Mouse (Mus musculus) hindbrain, postnatal 0 days (tissue): ENCODE data around the gene Ccdc60. TPM values are rescaled to one million over a fixed set of nuclear protein-coding genes. Genes with fewer than 3 reads are reported as not detected.

Experiments used
- ATAC-seq: fragments of 200-750 bp; cut with Nextera tagmentation; 2 replicates; pipeline ENCODE4 v1.8.0; 2017; ENCODE audit warnings: mild to moderate bottlenecking, moderate TSS enrichment, moderate library complexity
- DNase-seq: peaks from one replicate; pipeline ENCODE4 v3.0.0-alpha.2; 2015; ENCODE audit warnings: low spot score
- H3K27ac ChIP-seq: fragments of 300-500 bp; sonication (generic); 2 replicates; pipeline ENCODE4 v1.5.1; 2014; ENCODE audit warnings: mild to moderate bottlenecking
- H3K27me3 ChIP-seq: fragments of 300-500 bp; sonication (generic); 2 replicates; pipeline ENCODE4 v1.6.1; 2014; ENCODE audit warnings: low read length, mixed read lengths; ENCODE audit not compliant: insufficient read depth
- H3K36me3 ChIP-seq: fragments of 300-500 bp; sonication (generic); 2 replicates; pipeline ENCODE4 v1.6.1; 2014; ENCODE audit warnings: low read length, mixed read lengths; ENCODE audit not compliant: insufficient read depth
- H3K4me1 ChIP-seq: fragments of 300-500 bp; sonication (generic); 2 replicates; pipeline ENCODE4 v1.6.1; 2014; ENCODE audit warnings: antibody characterized with exemption, low read length, mixed read lengths; ENCODE audit not compliant: insufficient read depth
- H3K4me2 ChIP-seq: fragments of 300-500 bp; sonication (generic); 2 replicates; pipeline ENCODE4 v1.6.1; 2014; ENCODE audit warnings: low read depth, mild to moderate bottlenecking, low read length, moderate library complexity, mixed read lengths
- H3K4me3 ChIP-seq: fragments of 300-500 bp; sonication (generic); 2 replicates; pipeline ENCODE4 v1.5.1; 2014; ENCODE audit warnings: low read length
- H3K9ac ChIP-seq: fragments of 300-500 bp; sonication (generic); replicated peaks from 2 replicates; pipeline ENCODE4 v1.6.1; 2014; ENCODE audit warnings: mild to moderate bottlenecking, low read length, moderate library complexity, mixed read lengths
- H3K9me3 ChIP-seq: fragments of 300-500 bp; sonication (generic); 2 replicates; pipeline ENCODE4 v1.6.1; 2016; ENCODE audit warnings: low read length, mixed read lengths
- CTCF ChIP-seq: IDR thresholded peaks from 2 replicates; pipeline ENCODE4 v1.5.1; 2016; ENCODE audit warnings: antibody characterized with exemption, control low read depth, low read depth
- WGBS: fragments of 180-500 bp; shearing (Covaris S2); extraction: QIAGEN DNeasy Blood & Tissue Kit; methylation state at CpG from one replicate; pipeline ENCODE4 v1.1.7; 2014; 5-methylcytosine and 5-hydroxymethylcytosine counted together
- polyA plus RNA-seq: library from polyadenylated mRNA; unstranded; fragments of >200 nt; fragmentation: Nextera tagmentation; extraction: Ambion mirVana; gene quantifications from 2 replicates; pipeline ENCODE4 v1.2.1, GENCODE M21; 2015
- total RNA-seq: library from RNA; depleted of rRNA; stranded (reverse); fragments of >200 nt; gene quantifications from 2 replicates; pipeline ENCODE4 v1.2.3, GENCODE M21; 2014; rRNA removed

Gene Ccdc60
- total RNA-seq (0.73 and 0.79 TPM in 2 replicates), polyA plus RNA-seq (2.3 and 2.7 TPM in 2 replicates)

DNA sequence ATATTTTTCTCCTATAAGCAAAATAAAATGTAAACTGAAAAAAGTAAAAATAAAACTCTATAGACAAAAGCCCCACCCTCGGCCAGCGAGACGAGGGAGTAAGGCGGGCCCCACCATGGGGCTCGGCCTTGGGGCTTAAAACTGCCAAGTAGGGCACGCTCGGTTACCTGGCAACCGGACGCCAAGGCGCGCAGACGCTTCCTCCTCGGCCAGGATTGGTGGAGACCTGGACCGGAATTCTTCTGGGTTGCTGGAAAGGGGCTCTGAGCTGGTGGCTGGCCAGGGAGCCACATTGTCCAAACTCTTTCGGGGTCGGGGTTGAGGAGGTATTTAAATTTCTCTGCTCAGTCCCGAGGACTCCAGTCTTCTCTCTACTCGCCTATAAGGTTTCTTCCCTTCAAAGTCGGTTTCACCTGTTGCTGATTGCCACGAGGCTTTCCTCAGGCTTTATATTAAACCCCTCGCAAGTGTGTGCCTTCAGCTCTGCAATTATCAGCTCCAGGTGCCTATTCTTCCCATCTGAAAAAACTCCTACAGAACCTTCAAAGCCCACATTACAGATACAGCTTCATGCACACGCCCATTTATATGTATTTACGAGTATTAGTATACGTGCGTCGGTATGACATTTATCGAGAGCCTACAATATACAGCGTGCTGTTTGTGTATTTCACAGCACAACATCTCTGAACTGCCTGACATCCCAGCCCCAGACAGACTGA is at the start of gene Ccdc60:
Gene Ccdc60 (minus strand): TSS at position 137 of the 722 bp plus-strand sequence.
- no peaks in the 10 kb centered on the region for H3K36me3 ChIP-seq
- 0 out of 2 replicates have a peak within 1 kb of the TSS, but pooled peaks have one; percentile 7 for H3K4me3 ChIP-seq
- H3K27ac ChIP-seq = no peak within 1 kb of the TSS
- peak within 1 kb of the TSS; percentile 47 for H3K4me2 ChIP-seq
- no peaks in the 10 kb centered on the region for H3K27me3 ChIP-seq
- peaks cover 15% of the 10 kb centered on the region; the same call in 1 of the 2 replicates for H3K4me1 ChIP-seq
- ATAC-seq (peak; percentile 64; the same call in 1 of the 2 replicates), DNase-seq (peak; percentile 77)
- H3K9ac ChIP-seq = no peak within 1 kb of the TSS
- WGBS = 4% methylated on average over 28 of the region's 28 CpGs
- H3K9me3 ChIP-seq = no peaks in the 10 kb centered on the region
- TF ChIP-seq CTCF = no peak

DNA sequence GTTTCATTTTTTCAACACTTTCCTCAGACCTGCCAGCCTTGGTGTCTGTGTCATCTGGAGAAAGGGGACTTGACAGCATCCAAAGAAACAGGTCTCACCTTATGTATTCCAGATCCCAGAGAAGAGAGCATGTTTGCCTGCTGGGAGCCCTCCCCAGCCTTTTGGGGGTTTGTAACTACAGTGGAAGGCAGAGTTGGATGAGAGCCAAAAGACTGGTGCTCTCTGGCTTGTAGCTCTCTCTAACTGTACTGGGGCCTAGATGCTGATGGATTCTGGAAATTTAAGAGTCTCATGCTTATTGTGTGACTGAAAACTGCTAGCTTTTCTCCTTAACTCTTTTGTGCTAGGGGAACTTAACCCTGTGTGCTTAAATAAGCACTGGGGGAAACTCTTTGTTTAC is 47.4 kb upstream of the Ccdc60 start:
- H3K4me1 ChIP-seq = no peaks in the 10 kb centered on the region
- no peak overlapping the region for H3K4me2 ChIP-seq
- peak; percentile 68 for DNase-seq
- TF ChIP-seq CTCF = no peak
- no peaks in the 10 kb centered on the region for H3K27me3 ChIP-seq
- no peaks in the 10 kb centered on the region for H3K9me3 ChIP-seq
- H3K27ac ChIP-seq = no peak overlapping the region
- H3K36me3 ChIP-seq = no peaks in the 10 kb centered on the region
- no peak for ATAC-seq
- H3K9ac ChIP-seq = no peak overlapping the region
- H3K4me3 ChIP-seq = no peak overlapping the region

DNA sequence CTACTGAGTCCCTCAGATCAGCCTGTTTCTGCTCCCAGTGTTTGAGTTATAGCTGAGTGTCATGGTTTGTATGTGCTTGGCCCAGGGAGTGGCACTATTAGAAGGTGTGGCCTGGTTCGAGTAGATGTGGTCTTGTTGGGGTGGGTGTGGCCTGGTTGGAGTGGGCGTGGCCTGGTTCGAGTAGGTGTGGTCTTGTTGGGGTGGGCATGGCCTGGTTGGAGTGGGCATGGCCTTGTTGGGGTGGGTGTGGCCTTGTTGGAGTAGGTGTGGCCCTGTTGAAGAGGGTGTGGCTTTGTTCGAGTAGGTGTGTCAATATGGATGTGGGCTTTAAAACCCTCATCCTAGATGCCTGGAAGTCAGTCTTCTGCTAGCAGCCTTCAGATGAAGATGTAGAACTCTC is 40.1 kb upstream of the Ccdc60 start:
- H3K27me3 ChIP-seq = no peaks in the 10 kb centered on the region
- H3K4me3 ChIP-seq = no peak overlapping the region
- H3K4me2 ChIP-seq = no peak overlapping the region
- no peak overlapping the region for H3K9ac ChIP-seq
- no peaks in the 10 kb centered on the region for H3K9me3 ChIP-seq
- WGBS = 98% methylated on average over 4 of the region's 4 CpGs
- no peak for TF ChIP-seq CTCF
- DNase-seq (no peak), ATAC-seq (no peak)
- no peaks in the 10 kb centered on the region for H3K36me3 ChIP-seq
- H3K4me1 ChIP-seq = 0 out of 2 replicates have a peak, but pooled peaks cover under 1% of the 10 kb centered on the region
- no peak overlapping the region for H3K27ac ChIP-seq

DNA sequence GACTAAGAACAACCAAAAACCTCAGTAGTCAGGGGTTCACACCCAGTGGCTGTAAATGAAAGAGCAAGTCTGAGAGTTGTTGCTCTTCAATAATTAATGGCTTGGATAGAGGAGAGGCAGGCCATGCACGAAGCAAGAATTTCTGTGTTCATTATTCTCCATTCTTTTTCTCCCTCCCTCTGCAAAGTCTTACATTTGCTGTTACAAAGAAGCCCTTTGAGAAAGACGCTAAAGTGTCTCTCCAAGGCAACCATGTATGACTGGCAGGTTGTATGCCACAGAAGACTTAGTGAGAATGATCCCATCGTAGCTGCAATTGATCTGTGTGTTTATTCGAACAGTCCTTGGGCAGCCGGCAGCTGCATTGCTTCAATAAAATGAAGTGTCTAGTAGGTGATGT is 34.6 kb upstream of the Ccdc60 start:
- no peak for ATAC-seq
- WGBS = 17% methylated on average over 5 of the region's 5 CpGs
- H3K27ac ChIP-seq = no peak overlapping the region

DNA sequence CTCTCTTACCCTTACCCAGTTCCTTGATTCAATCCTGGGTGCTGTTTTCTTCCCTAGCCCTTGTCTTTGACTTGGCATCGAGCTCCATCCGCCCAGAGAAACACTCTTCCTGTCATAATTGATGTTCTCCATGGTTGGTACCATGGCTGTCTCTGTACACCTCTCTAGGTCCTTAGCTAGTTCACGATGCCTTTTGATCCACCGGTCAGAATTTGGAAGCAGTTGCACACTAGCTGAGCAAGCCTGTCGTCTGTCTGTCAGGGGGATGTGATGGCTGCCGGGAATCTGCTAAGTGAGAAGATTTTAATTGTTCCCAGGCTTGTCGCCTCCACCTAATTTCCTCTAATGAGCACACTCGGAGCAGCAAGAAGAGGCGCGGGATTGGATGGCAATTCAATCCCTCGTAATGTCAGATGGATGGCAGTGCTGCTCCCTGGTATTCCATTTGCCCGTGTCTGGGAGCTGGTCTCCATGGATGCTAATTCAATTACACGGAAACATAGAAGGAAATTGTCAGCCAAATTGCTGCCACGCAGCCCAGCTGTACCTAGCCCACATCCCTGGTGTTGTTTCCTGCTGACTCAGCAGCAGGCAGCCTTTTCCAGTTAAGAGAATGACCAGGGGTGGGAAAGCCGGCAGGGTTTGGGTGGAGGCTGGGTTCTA is 33.7 kb upstream of the Ccdc60 start:
- Histone ChIP-seq H3K27ac (peak overlapping the region; percentile 51; the same call in 1 of the 2 replicates), H3K9ac (no peak overlapping the region), H3K36me3 (no peaks in the 10 kb centered on the region), H3K4me3 (no peak overlapping the region), H3K4me2 (peak overlapping the region; percentile 11), H3K27me3 (no peaks in the 10 kb centered on the region), H3K4me1 (0 out of 2 replicates have a peak, but pooled peaks cover 12% of the 10 kb centered on the region), H3K9me3 (no peaks in the 10 kb centered on the region)
- peak; percentile 84 for DNase-seq
- WGBS = 13% methylated on average over 15 of the region's 15 CpGs
- TF ChIP-seq CTCF = peak; percentile 20
- ATAC-seq = peak; percentile 90

More for the DNA sequence above, 34.6 kb upstream of the Ccdc60 start:
- Histone ChIP-seq H3K4me3 (no peak overlapping the region), H3K4me1 (0 out of 2 replicates have a peak, but pooled peaks cover 12% of the 10 kb centered on the region), H3K36me3 (no peaks in the 10 kb centered on the region), H3K9ac (no peak overlapping the region), H3K4me2 (no peak overlapping the region), H3K27me3 (no peaks in the 10 kb centered on the region), H3K9me3 (no peaks in the 10 kb centered on the region)
- DNase-seq = no peak
- TF ChIP-seq CTCF = no peak

DNA sequence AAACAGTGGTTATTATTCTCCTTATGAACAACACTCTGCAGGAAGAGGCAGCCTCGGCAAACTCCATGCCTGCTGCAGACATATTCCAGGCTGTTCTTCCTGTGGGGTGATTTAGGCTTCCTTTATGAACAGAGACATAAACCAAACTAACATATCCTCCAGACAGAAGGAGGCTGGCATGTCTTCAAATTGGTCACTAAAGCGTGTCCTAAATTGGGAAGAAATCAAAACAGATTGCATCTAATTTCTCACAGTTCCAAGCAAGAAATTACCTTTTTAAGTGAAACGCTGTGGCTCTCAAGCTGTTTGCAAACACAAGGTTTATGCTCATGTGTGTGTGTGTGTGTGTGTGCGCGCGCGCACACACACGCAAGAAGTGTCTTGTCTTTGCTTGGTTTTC is 24.9 kb upstream of the Ccdc60 start:
- no peak overlapping the region for H3K27ac ChIP-seq
- H3K9me3 ChIP-seq = no peaks in the 10 kb centered on the region
- H3K4me1 ChIP-seq = peaks cover 3% of the 10 kb centered on the region; the same call in 1 of the 2 replicates
- no peak overlapping the region for H3K9ac ChIP-seq
- no peak overlapping the region for H3K4me3 ChIP-seq
- DNase-seq = peak; percentile 47
- TF ChIP-seq CTCF = no peak
- H3K36me3 ChIP-seq = no peaks in the 10 kb centered on the region
- WGBS = 70% methylated on average over 8 of the region's 8 CpGs
- no peak overlapping the region for H3K4me2 ChIP-seq
- no peak for ATAC-seq
- no peaks in the 10 kb centered on the region for H3K27me3 ChIP-seq
